Mouse (Mus musculus): ENCODE measurements around the gene Tmem132b. TPM values are rescaled to one million over a fixed set of nuclear protein-coding genes. Genes with fewer than 3 reads are reported as not detected.

Tmem132b gene
- total RNA-seq, 2 experiments from 2014 or later: 0.03 to 0.24 TPM

DNA sequence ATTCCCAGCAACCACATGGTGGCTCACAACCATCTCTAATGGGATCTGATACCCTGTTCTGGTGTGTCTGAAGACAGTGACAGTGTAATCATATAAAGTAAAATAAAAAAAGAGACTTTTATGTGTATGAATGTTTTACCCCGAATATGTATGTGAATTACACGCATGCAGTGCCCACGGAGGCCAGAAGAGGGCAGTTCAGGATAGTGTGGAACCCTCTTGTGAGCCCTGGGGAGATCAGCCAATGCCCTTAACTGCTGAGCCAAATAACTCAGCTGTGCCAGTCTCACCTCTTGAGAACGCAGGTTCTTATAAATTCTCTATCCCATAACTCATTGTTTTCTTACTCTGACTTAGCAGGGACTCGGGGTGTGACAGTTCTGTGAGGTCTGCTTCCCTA is 12.9 kb upstream of the Tmem132b start:
- DNase-seq: no peak

DNA sequence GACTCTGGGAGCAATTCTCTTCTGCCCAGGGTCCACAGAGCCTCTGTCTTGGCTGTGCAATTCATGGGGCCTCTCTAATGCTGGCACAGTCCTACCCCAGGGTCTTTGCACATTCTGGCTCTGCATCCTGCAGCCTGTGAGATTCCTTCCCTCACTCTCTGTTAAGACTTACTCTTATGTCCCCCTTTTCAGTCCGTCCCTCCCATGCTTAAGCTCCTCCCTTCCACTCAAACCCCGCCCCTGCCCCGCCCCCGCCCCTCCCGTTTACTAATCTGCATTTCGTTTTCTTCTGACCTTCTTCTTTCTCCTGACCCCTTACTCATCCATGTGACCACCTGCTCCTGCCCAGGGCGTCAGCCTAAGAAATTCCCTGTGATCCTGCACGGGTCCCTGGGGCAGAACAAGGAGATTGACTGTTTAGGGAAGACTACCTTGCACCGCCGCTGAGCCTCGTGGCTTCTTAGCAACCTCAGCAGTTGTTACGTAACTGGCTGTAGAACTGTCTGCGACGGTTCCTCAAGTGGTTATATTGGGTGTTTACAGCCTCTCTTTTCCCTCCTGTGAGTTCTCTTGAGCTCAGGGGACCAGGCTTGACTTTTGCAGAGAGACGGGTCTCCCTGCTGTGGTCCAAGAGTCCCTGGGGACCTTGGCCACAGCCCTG is 10.5 kb upstream of the Tmem132b start:
- no peak for DNase-seq

DNA sequence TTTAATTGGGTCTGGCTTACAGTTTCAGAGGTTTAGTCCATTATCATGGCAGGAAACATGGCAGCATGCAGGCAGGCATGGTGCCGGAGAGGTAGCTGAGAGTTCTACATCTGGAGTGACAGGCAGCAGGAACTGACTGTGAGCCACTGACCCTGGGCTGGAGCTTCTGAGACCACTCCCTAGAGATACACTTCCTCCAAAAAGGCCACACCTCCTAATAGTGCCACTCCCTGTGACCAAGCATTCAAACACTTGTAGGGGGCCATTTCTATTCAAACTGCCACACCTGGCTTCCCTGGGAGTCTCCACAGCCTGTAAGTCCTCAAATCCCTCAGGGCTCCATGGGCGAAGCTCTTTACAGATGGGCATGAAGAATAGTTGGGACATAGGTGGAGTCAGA is 8.2 kb upstream of the Tmem132b start:
- DNase-seq: no peak

DNA sequence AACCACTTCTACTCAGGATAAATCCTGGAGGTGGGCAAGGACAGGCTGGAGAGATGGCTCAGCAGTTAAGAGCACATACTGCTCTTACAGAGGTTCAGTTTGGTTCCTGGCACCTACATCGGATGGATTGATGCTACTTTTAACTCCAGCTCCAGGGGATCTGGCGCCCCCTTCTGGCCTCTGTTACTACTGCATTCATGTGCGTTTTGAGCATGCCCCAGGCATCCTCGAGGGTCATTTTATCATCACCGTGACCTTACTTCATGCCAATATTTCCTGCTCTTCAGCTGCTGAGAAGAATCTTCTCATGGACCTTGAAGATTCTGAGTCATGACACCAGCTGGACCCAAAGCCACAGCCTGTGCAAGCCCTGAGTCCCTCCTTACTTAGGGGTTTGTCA is 6.1 kb upstream of the Tmem132b start:
- DNase-seq: no peak

DNA sequence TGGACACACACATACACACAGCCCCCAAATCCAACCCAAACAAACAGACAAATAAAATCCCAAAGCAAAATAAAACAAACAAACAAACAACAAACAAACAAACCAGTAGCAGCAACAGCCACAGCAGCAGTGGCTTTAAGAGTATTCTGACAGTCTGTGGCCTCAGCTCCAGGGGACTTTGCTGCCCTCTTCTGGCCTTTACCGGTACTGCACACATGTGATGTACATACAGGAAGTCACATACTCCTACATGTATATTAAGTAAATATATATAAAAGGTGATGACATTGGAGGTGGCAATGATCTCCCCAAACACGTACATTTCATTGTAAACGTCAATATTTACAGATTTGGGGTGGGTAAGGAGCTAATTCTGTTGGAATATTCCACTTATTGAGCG is 5.1 kb upstream of the Tmem132b start:
- DNase-seq: no peak

DNA sequence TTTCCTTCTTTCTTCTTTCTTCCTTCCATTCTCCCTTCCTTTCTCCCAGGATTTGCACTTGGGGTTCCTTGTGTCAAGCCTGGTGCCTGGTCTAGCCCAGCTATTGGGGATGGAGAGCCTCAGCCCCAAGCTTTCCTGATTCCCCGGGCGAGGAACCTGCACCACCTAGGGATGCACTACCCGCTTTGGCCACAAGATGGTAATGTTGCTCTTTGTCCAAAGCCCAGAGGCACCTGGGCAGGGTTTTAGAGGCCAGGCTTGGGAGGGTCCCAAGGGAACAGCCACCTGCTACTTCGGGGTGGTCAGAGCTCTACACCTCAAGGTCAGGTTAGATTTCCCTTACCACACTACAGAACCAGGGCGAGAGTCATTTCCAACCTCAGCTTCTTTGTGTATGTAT is 2.5 kb upstream of the Tmem132b start:
- no peak for DNase-seq

DNA sequence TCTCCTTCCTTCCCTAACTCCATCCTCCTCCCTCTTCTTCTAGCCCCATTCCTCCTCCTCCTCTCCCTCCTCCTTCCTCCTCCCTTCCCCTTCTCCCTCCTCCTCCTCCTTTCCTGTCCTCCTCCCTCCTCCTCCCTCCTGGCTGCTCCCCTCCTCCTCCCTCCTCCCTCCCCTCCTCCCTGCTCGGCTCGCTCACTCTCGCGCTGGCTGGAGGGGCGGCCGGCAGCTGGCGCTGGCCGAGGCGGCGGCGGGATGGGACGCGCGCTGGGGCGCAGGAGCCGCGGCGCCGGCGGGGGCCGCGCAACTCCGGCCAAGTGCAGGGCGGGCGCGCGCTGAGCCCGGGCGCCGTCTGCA is 594 bp downstream of the Tmem132b start:
- DNase-seq: no peak

DNA sequence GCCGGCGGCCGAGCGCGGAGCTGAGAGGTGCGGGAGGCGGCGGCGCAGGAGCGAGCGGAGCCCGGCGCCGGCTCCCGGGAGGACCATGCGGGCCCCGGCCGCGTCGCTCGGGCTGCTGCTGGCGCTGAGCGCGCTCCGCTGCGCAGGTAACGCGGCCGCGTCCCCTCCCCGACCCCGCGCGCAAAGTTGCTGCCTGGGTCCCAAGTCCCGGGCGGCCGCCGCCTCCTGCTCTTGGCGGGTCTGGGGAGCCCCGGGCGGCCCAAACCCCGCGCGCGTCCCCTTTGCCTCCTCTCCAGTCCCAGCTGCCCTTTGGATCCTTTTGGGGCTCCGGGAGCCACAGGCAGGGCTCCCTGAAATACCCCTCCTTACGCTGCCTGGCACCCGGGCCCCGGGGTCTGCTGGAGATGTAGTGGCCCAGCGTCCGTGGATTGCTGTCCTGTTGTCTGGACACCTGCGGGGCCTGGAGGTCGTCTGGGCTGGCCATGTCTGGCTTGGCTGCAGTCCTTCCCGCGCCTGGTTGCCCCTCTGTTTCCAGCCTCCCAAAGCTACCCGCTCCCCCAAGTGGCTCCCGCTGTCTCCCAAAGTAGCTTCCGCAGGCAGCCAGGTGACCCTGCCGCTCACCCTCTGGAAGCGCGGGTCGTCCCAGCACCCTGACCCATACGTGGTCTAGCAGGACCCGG is 1.1 kb downstream of the Tmem132b start:
- DNase-seq: no peak

DNA sequence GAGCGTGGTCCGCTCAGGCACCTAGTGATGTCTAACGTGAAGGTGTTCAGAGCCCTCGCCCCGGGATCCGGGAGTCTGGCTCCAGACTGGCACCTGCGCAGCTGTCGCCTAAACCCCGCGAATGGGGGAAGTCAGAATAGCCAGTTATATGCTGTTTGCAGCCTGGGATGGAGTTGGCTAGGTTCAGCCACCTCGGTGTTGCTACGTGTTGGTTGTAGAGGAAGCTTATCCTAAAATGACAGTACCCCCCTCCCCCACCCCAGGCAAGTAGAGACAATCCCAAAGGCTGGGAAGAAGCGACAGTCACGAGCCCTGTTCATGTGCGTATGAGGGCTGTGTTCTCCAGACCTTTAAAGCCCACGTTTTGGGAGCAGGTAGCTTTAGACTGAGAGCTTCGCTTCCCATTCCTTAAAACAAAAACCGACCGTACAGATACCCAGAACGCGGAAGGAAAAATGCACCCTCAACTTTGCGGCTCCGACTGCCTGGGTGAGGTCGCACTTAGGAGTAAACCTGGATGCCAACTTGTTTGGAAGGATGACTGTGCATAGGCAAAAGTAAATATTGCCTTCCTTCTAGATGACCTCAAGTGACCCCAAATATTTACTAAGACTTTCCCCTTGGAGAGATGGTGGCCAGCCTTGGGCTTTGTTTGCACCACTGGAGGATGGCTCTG is 1.8 kb downstream of the Tmem132b start:
- DNase-seq: no peak

DNA sequence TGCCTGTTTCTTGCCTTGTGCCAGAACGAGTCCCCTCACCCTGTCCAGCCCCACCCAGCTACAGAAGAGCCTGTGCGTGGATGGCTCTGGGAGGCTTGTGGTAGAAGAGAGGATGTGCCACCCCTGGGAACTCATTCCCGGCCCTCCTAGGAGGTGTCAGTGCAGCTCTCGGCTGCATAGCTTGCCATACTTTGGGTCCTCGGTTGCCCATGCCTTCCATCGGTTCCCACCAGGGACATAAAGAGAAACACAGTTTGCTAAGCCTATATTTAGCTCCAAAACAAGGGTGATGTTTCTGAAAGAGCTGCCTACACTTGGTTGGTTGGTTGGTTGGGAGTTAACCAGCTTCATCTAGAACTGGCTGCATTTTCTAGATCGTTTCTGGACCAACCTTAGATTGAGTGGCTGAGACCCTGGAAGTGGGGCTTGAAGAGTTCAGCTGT is 2.6 kb downstream of the Tmem132b start:
- DNase-seq: no peak

DNA sequence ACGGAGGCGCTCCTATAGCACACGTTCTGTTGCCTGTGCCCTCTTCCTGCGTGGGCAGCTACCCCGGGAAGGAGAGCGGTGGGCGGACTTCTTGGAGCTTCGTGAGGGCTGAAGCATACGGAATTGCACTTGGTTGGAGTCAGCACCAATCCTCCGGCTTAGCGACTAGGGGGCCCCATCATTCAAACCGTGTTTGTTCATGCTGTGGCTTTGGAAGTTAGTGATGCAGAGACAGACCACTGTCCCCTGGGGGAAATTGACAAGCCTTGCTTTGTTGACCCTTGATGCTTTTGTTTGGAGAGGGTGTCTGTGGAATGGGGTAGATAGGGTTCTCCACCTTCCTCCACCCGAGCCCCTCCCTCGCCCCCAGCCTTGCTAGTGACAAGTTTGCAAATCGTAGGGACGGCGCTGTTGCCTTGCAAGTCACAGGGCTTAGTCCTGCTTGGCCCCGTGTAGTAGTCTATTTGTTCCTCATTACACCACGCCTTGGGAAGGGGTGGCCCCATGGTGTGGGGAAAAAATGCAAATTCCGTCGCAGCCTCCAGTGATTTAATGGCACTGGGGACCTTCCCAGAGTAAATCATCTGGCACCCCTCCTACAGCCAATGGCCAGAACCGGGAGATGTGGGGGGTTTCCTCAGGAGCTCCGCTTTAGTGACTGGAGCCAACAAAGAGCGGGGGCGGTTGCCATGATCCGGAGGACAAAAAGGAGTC is 3.2 kb downstream of the Tmem132b start:
- no peak for DNase-seq

DNA sequence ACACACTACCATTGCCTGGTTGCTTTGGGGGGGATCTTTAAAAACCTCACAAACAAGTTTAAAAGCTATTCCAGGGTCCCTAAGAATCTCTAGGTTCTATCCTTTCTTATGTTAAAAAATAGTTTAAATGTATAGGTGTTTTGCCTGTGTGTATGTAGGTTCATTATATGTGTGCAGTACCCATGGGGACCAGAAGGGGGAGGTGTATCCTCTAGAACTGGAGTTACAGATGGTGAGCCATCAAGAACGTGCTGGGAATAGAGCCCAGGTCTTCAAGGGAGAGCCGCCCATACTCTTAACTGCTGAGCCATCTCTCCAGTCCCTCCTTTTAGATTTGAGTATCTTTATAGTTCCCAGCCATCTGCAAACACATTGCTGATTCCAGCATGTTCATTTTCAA is 13.5 kb downstream of the Tmem132b start:
- no peak for DNase-seq

DNA sequence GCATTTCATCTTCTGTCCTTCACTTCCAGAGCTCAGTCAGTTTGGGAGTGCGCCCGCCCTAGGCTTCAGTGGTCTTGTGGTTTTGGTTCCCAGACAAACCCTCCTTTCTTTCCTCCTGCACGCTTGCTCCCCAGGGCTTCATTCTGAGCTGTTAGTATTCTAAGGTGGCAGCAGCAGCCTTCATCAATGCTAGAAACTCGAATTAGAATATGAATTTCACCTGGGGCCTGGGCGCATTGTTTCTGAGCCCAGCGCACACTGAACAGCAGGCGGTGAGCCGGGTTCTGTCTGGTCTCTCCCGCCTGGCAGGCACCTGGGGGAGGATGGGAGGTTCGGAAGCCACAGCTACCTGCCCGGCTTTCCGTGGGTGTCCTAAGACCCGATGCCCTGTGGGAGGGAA is 14.7 kb downstream of the Tmem132b start:
- DNase-seq: no peak

DNA sequence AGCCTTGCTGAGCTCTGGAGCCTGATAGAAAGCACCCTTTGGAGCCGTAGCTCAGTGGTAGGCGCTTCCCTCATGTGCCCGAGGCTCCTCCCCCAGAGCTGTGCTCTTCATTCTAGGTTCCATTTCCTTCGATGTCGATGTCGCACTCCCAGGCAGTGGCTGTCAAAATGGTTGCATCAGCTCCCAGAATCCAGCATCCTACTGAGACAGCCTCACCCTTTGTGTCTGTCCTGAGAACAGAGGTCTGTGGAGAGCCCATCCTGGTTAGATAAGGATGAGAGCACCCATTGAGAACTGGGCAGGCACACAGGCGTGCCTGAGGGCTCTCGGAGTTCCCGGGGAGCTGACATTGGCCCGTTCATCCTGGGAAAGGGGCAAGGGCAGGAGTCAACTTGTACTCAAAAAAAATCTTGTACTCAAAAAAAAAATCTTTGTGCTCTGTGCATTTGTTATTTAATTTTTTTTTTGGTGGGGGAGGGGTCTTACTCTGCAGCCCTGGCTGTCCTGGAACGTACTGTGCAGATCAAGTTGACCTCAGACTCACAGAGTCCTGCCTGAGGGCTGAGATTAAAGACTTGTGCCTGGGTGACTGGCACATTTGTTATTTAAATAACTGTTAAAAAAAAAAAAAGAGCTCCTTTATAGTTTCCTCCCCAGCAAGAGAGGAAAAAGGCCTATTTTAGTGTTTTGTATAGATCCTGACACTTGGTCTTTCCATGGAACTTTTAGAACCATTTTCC is 18.3 kb downstream of the Tmem132b start:
- DNase-seq: no peak

DNA sequence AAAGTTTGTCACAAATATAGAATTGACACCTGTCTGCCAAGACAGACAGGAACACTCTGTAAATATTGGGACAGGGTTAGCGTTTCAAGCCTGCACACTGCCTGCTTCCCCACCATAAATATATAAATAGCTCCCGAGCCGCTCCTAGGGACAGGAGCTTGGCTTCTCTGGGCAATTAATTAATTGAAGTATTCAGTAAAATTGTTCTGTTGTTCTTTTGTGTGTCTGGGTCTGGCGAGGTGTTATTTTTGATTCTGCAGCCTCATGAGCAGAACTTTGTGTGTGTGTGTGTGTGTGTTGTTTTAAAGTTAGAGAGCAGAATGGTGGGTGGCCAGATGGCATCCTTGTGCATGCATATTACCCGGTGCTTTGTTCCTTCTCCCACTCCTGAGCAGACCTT is 24.2 kb downstream of the Tmem132b start:
- DNase-seq: no peak

DNA sequence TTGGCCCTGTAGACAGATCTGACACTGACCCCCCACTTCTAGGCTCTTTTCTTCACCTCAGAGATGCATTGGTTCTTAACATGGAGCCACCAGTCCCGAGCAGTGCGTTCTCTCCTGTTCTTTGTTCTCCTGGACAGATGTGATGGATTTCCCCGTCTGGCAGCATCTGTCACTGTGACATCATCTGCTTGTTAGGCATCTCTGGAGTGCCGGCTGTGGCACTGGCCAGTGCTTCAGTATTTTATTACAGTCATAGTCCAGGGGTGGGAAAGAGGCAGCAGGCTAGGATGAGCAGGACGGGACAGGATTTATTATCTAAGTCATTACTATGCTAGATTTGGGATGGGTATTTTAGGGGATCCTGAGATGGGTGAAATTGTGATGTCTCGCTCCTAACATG is 31.9 kb downstream of the Tmem132b start:
- DNase-seq: no peak

DNA sequence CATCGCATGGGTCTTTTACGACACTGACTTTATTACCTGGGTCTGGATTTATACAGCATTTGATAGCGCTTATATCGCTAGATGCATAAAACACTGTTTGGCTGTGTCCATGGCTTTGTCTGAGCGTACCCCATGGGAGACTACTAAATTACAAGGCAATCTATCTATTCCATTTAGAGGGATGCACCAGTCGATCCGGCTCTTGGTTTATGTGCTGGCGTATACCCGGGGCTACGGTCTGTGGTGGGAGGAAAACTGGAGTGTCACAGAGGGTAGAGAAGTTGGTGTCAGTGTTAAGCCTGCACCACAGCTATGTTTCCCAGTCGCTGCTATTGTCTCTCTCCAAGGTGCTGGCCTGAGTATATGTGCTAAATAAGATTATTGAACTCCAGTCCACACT is 34.2 kb downstream of the Tmem132b start:
- DNase-seq: no peak

DNA sequence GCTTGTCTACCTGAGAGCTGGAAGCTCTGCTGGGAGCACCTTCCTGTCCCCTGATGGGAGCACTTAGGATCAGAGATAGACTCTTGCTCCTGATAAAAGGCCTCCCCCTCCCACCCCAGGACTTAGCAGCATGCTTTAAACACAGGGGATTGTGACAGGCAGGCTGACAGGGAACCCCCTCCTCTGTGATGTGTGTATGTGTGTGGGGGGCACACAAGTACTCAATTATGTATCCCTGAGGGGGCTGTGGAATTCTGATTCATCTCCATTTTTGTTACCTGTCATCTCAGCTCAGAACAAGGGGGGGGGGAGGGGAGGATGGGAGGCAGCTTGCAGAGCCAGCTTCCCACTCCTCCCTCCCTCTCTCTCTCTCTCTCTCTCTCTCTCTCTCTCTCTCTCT is 36.9 kb downstream of the Tmem132b start:
- no peak for DNase-seq

DNA sequence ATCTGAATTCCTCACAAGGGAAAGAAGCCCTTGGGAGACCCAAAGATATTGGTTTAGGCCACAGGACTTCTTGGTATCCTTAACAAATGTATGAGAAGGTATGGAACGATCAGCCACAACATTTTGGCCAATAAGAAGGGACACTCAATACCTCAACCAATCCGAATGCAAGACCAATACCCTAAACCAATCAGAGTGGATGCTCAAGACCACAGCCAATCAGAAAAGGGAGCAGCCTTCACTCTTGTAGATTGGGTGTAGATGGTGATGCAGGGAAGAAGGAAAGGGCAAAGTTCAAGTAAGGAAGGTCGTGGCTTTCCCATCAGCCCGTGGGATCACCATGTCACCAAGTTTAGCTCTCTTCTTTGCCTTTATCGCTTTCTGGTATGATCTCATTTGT is 40.4 kb downstream of the Tmem132b start:
- DNase-seq: no peak

DNA sequence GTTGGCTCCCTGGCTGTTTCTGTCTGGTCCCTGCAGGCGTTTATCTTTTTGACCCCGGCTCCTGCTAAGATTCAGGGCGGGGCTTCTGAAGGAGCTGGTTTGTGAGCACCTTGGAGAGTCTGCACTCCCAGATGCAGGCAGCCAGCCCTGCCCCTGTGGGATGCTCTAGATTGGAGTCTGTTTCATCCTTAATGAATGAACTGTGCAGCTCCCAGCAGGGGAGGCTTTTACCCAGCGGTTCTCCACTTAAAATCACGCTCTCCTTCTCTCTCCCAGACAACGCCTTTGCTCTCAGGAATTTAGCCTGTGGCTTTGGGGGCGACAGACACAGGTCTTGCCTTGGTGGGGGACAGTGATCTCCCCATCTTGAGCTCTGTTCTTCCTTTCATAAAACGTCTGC is 43.3 kb downstream of the Tmem132b start:
- no peak for DNase-seq

DNA sequence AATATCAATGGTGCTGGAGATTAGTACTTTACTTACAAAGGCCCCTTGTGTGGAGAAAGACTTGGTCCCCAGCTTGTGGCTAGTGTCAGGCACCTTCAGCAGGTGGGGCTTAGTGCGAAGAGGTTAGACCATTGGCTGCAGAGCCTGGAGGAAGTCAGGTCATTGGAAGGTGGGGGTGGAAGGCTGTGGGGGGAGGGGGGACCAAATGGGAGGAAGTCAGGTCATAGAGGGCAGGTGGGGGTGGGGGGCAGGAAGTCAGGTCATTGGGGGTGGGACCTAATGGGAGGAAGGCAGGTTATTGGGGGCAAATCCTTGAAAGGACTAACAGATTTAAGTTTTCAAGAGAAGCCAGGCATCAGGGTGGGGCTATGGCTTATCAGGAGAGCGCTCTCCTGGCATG is 44.3 kb downstream of the Tmem132b start:
- no peak for DNase-seq

DNA sequence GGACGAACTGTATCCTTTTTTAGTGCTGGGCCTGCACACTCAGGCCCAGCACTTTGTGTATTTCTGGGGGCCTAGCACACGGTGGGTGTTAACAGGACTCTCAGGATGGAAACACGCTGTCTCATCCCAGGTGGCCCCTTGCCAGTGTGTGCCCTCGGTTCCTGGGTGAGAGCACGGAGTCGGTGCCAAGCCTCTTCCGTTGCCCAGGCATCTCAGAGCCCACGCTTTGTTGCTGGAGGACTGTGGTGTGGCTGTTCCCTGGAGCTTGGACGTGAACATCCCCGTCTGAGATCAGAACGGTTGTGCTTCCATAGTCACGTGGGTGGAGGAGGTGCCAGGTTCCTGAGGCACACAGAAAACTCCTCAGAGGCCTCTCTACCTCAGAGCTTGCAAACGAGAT is 47.1 kb downstream of the Tmem132b start:
- DNase-seq: no peak
